Mouse (Mus musculus): Measurements from ENCODE around the gene Ptpn7. TPM values are rescaled to one million over a fixed set of nuclear protein-coding genes. Genes with fewer than 3 reads are reported as not detected.

Ptpn7 gene
- 344 TPM for polyA plus RNA-seq (2017; shearing (Covaris generic))

DNA sequence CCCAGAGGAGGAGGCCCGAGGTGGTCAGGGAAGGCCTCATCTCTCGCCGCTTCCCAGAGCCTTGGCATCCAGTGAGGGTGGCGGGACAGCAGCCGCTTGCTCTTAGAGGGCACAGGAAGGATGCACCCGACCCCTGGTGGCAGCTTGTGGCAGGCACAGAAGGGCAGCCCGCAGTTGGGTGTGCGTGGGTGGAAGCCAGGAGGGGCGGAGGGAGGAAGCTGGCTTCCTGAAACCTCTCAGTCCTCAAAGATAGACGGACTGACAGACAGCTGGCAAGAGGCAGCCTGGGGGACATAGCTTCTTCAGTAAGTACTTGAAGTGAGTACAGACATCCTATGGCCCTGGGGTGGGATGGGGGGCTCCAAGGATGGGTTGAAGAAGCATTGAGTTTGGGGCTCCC lies at the start of gene Ptpn7:
Ptpn7 (plus strand) TSS at position 228 of the 400 bp plus-strand sequence.

DNA sequence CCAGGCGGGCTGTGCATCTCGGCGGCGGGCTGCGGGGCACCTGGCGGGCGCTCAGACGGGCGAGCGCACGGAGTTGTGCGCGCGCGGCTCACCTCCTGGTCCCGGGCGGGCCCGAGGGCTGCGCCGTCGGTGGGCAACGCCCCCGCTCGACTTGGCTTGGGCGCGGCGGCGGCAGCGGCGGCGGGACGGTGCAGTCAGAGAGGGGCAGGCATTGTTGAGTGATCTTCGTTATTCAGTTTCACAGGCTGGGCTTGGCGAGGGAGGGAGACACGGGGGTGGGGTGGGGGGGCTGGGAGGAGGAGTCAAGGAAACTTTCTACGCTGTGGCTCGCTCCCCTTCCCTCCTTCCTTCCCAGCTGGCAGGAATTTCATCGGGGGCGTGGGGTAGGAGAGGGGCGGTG lies 27.4 kb upstream of the Ptpn7 start, which contains the start of gene Lgr6:
Lgr6 (minus strand) TSS at position 153 of the 400 bp plus-strand sequence.

DNA sequence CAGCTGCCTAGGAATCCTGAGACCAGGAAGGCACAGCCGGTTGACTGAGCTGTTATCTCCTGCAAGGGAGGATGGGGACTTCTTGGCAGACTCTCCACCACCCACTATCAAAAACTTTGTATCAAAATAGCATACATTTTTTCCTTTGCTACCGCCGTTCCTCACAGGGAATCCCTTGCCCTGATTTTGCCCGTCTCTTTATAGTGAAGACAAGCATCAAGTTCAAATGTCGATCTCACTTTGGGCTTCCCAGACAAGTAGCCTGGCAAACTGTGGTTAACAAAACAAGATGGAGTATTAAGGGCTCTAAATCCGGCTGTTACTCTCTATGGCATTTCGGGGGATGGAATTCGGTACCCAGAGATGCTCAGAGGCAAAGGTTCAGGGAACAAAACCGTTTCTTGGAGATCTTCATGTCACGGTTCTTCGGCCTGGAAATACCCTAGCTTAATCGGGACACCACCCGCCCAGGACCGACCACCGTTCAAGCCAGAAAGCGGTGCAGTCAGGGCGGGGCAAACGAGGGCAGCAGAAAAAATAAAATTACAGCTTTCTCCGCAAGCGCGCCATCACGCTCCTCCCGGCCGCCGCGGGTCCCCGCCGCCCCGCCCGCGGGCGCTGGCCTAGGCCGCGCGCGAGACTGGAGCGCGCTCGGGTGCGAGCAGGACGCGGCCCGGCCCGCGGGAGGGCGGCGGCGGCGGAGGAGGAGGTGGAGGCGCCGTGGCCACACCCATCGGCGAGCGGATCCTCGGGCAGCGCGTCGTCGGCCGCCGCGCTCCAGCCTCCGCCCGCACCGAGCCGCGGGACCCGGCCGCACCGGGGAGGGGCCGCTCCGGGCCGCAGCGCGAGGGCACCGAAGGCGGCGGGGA lies 13.8 kb downstream of the Ptpn7 start, which contains the start of gene Arl8a:
Arl8a (plus strand) TSS at position 748 of the 869 bp plus-strand sequence.

DNA sequence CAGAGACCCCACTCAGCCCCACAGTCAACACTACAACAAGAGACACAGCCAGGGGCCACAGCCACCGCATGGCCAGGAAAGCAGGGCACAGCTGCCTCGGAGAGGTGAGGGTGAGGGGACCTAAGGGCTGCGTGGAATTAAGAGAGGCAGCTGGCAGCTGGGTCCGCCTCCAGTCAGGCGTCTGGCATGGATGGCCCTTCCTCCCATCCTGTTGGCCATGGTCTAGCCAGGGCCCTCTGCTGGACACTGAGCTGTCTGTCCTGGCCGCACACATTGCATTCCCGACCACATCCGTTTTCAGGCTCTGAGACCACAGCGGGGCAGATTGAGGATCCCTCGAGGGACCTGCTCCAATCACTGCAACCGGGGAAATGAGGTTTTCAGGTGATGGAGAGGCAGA lies 34.9 kb downstream of the Ptpn7 start, which contains the start of gene Gpr37l1:
Gpr37l1 (minus strand) TSS at position 247 of the 400 bp plus-strand sequence.

Other genes with a start within 250 kb of the Ptpn7 start
- 4.5 TPM for gene Ppp1r12b, start 176.8 kb upstream of the Ptpn7 start, polyA plus RNA-seq (2017; shearing (Covaris generic))
- gene Ube2t, start 170.1 kb upstream of the Ptpn7 start, polyA plus RNA-seq (2017; shearing (Covaris generic)) = 15.6 TPM
- gene Lgr6, start 27.4 kb upstream of the Ptpn7 start, polyA plus RNA-seq (2017; shearing (Covaris generic)) = 0.16 TPM
- gene Arl8a, start 14.1 kb downstream of the Ptpn7 start, polyA plus RNA-seq (2017; shearing (Covaris generic)) = 12.4 TPM
- not detected for gene Gpr37l1, start 35.0 kb downstream of the Ptpn7 start, polyA plus RNA-seq (2017; shearing (Covaris generic))
- gene Elf3, start 125.9 kb downstream of the Ptpn7 start, polyA plus RNA-seq (2017; shearing (Covaris generic)) = not detected
- 42.7 TPM for gene Rnpep, start 151.4 kb downstream of the Ptpn7 start, polyA plus RNA-seq (2017; shearing (Covaris generic))
- gene Timm17a, start 181.1 kb downstream of the Ptpn7 start, polyA plus RNA-seq (2017; shearing (Covaris generic)) = 139 TPM
- gene Lmod1, start 192.1 kb downstream of the Ptpn7 start, polyA plus RNA-seq (2017; shearing (Covaris generic)) = not detected
- gene Shisa4, start 242.5 kb downstream of the Ptpn7 start, polyA plus RNA-seq (2017; shearing (Covaris generic)) = not detected

Measured in inflammation-experienced regulatory T-cells, adult 16 weeks (primary cell).